Mouse (Mus musculus) CH12.LX (cell line): Measurements from ENCODE around the gene Bend3. TPM values are rescaled to one million over a fixed set of nuclear protein-coding genes. Genes with fewer than 3 reads are reported as not detected.

Experiments
- DNase-seq: peaks from one replicate; pipeline ENCODE4 v3.0.0-alpha.2; 2013; ENCODE audit errors: extremely low read depth
- H3K27ac ChIP-seq: 2 replicates; pipeline ENCODE4 v1.5.1; 2012; ENCODE audit warnings: low read depth, mild to moderate bottlenecking, control low read depth, moderate library complexity; ENCODE audit not compliant: insufficient read depth
- H3K27me3 ChIP-seq: replicated peaks from 2 replicates; pipeline ENCODE3; 2012; ENCODE audit warnings: inconsistent platforms
- H3K36me3 ChIP-seq, 2 experiments: replicated peaks in 1 of 2; 2 replicates each; pipeline versions ENCODE3 to v1.6.1; 2012; ENCODE audit warnings: inconsistent platforms in 1 of 2, low read length in 1 of 2, mild to moderate bottlenecking in 1 of 2, mixed read lengths in 1 of 2, moderate library complexity in 1 of 2; ENCODE audit not compliant: control insufficient read depth in 1 of 2, insufficient read depth in 1 of 2
- H3K4me1 ChIP-seq, 2 experiments: 2 replicates each; pipeline ENCODE4 v1.6.1; 2012; ENCODE audit warnings: inconsistent platforms in 1 of 2, moderate library complexity in 1 of 2; ENCODE audit not compliant: insufficient read depth in 2 of 2, control insufficient read depth in 1 of 2
- H3K4me2 ChIP-seq: 2 replicates; pipeline ENCODE4 v1.6.1; 2012; ENCODE audit warnings: low read depth, mild to moderate bottlenecking, control low read depth; ENCODE audit not compliant: poor library complexity, insufficient read depth, severe bottlenecking
- H3K4me3 ChIP-seq, 3 experiments: fragments of 150-350 bp in 1 of 3; sonication (generic) in 1 of 3; replicated peaks in 1 of 3; 2 replicates each; pipeline versions ENCODE3 to v1.5.1; 2011 to 2012; ENCODE audit warnings: low read depth in 2 of 3, low read length in 2 of 3, mild to moderate bottlenecking in 2 of 3, moderate library complexity in 2 of 3, control low read depth in 1 of 3, improper control_type of control experiment in 1 of 3, inconsistent platforms in 1 of 3, mixed read lengths in 1 of 3; ENCODE audit not compliant: poor library complexity in 1 of 3
- H3K79me2 ChIP-seq: replicated peaks from 2 replicates; pipeline ENCODE4 v1.6.1; 2012; ENCODE audit warnings: mild to moderate bottlenecking, moderate library complexity; ENCODE audit not compliant: control insufficient read depth, poor library complexity, insufficient read depth, severe bottlenecking; ENCODE audit errors: extremely low read depth
- H3K9ac ChIP-seq: 2 replicates; pipeline ENCODE4 v1.6.1; 2012; ENCODE audit warnings: low read depth, mild to moderate bottlenecking, control low read depth, moderate library complexity; ENCODE audit not compliant: insufficient read depth
- H3K9me3 ChIP-seq: replicated peaks from 2 replicates; pipeline ENCODE3; 2012; ENCODE audit warnings: low read length, inconsistent platforms, mixed read lengths
- CHD1 ChIP-seq: IDR thresholded peaks from 2 replicates; pipeline ENCODE4 v1.6.1; 2012; ENCODE audit warnings: low read depth, low read length, improper control_type of control experiment, inconsistent platforms
- CHD2 ChIP-seq: IDR thresholded peaks from 2 replicates; pipeline ENCODE4 v1.6.1; 2011; ENCODE audit warnings: low read length, improper control_type of control experiment
- CTCF ChIP-seq, 2 experiments: IDR thresholded peaks in 1 of 2; conservative IDR thresholded peaks in 1 of 2; 2 replicates each; pipeline ENCODE4 v1.5.1; 2011 to 2012; ENCODE audit warnings: low read depth in 2 of 2, low read length in 2 of 2, improper control_type of control experiment in 1 of 2, inconsistent platforms in 1 of 2, mild to moderate bottlenecking in 1 of 2, moderate library complexity in 1 of 2
- ELF1 ChIP-seq: IDR thresholded peaks from 2 replicates; pipeline ENCODE4 v1.6.1; 2014; ENCODE audit warnings: low read depth, mild to moderate bottlenecking, inconsistent platforms, low read length, improper control_type of control experiment
- EP300 ChIP-seq: IDR thresholded peaks from 2 replicates; pipeline ENCODE4 v1.6.1; 2011; ENCODE audit warnings: low read length, improper control_type of control experiment
- GABPA ChIP-seq: IDR thresholded peaks from 2 replicates; pipeline ENCODE4 v1.6.1; 2012; ENCODE audit warnings: low read depth, low read length, improper control_type of control experiment, inconsistent platforms; ENCODE audit not compliant: insufficient replicate concordance
- IRF4 ChIP-seq: IDR thresholded peaks from 2 replicates; pipeline ENCODE4 v1.6.1; 2014; ENCODE audit warnings: low read depth, mild to moderate bottlenecking, inconsistent platforms, low read length, improper control_type of control experiment
- JUN ChIP-seq: IDR thresholded peaks from 2 replicates; pipeline ENCODE4 v1.6.1; 2011; ENCODE audit warnings: low read depth, mild to moderate bottlenecking, low read length, improper control_type of control experiment, moderate library complexity; ENCODE audit not compliant: insufficient read depth
- JUND ChIP-seq: conservative IDR thresholded peaks from 2 replicates; pipeline ENCODE4 v1.6.1; 2011; ENCODE audit warnings: low read depth, low read length, improper control_type of control experiment
- KAT2A ChIP-seq: IDR thresholded peaks from 2 replicates; pipeline ENCODE4 v1.6.1; 2012; ENCODE audit warnings: low read length, improper control_type of control experiment, inconsistent platforms; ENCODE audit not compliant: insufficient replicate concordance
- MAFK ChIP-seq: IDR thresholded peaks from 2 replicates; pipeline ENCODE4 v1.6.1; 2011; ENCODE audit warnings: low read length, improper control_type of control experiment; ENCODE audit not compliant: insufficient replicate concordance
- MAX ChIP-seq: IDR thresholded peaks from 2 replicates; pipeline ENCODE4 v1.6.1; 2011; ENCODE audit warnings: low read length, improper control_type of control experiment
- MAZ ChIP-seq: IDR thresholded peaks from 2 replicates; pipeline ENCODE4 v1.6.1; 2012; ENCODE audit warnings: low read depth, mild to moderate bottlenecking, inconsistent platforms, low read length, improper control_type of control experiment, moderate library complexity
- MEF2A ChIP-seq: IDR thresholded peaks from 2 replicates; pipeline ENCODE4 v1.6.1; 2014; ENCODE audit warnings: low read depth, mild to moderate bottlenecking, inconsistent platforms, low read length, improper control_type of control experiment, borderline replicate concordance
- MXI1 ChIP-seq: IDR thresholded peaks from 2 replicates; pipeline ENCODE4 v1.6.1; 2011; ENCODE audit warnings: mild to moderate bottlenecking, low read depth, low read length, improper control_type of control experiment
- NELFE ChIP-seq: IDR thresholded peaks from 2 replicates; pipeline ENCODE4 v1.6.1; 2011; ENCODE audit warnings: low read depth, low read length, improper control_type of control experiment
- NRF1 ChIP-seq: IDR thresholded peaks from 2 replicates; pipeline ENCODE4 v1.6.1; 2014; ENCODE audit warnings: low read depth, mild to moderate bottlenecking, inconsistent platforms, low read length, improper control_type of control experiment, moderate library complexity
- PAX5 ChIP-seq: IDR thresholded peaks from 2 replicates; pipeline ENCODE4 v1.6.1; 2012; ENCODE audit warnings: low read length, inconsistent platforms, mixed read lengths
- POLR2A ChIP-seq: IDR thresholded peaks from 2 replicates; pipeline ENCODE4 v1.6.1; 2011; ENCODE audit warnings: low read depth, mild to moderate bottlenecking, improper control_type of control experiment, low read length
- POLR2AphosphoS2 ChIP-seq: IDR thresholded peaks from 2 replicates; pipeline ENCODE4 v1.6.1; 2011; ENCODE audit warnings: low read depth, low read length, improper control_type of control experiment
- RCOR1 ChIP-seq: conservative IDR thresholded peaks from 2 replicates; pipeline ENCODE4 v1.6.1; 2012; ENCODE audit warnings: low read depth, mild to moderate bottlenecking, inconsistent platforms, low read length, improper control_type of control experiment
- SIN3A ChIP-seq: IDR thresholded peaks from 2 replicates; pipeline ENCODE4 v1.6.1; 2012; ENCODE audit warnings: low read length, improper control_type of control experiment, inconsistent platforms
- SMC3 ChIP-seq: IDR thresholded peaks from 2 replicates; pipeline ENCODE4 v1.6.1; 2011; ENCODE audit warnings: low read depth, low read length, improper control_type of control experiment
- TBP ChIP-seq: conservative IDR thresholded peaks from 2 replicates; pipeline ENCODE4 v1.6.1; 2011; ENCODE audit warnings: low read depth, low read length, improper control_type of control experiment
- TCF12 ChIP-seq: IDR thresholded peaks from 2 replicates; pipeline ENCODE4 v1.6.1; 2014; ENCODE audit warnings: low read depth, mild to moderate bottlenecking, inconsistent platforms, low read length, improper control_type of control experiment
- UBTF ChIP-seq: IDR thresholded peaks from 2 replicates; pipeline ENCODE4 v1.6.1; 2012; ENCODE audit warnings: low read depth, mild to moderate bottlenecking, inconsistent platforms, low read length, improper control_type of control experiment, moderate library complexity
- USF2 ChIP-seq: conservative IDR thresholded peaks from 2 replicates; pipeline ENCODE4 v1.6.1; 2011; ENCODE audit warnings: low read depth, low read length, improper control_type of control experiment
- ZKSCAN1 ChIP-seq: IDR thresholded peaks from 2 replicates; pipeline ENCODE4 v1.6.1; 2012; ENCODE audit warnings: low read depth, inconsistent platforms, low read length, improper control_type of control experiment, borderline replicate concordance
- ZMIZ1 ChIP-seq: IDR thresholded peaks from 2 replicates; pipeline ENCODE4 v1.6.1; 2012; ENCODE audit warnings: low read depth, mild to moderate bottlenecking, inconsistent platforms, low read length, improper control_type of control experiment
- dilution Hi-C: fragments of 300-500 bp; cut with MboI; formaldehyde crosslinking; loops from 2 replicates; pipeline ENCODE4 v1.14.3; 2020; ENCODE audit warnings: low sequenced_read_pairs; ENCODE audit not compliant: extremely low pct_unique_long_range_greater_than_20kb, extremely low pct_ligation_motif_present
- in situ Hi-C: fragments of 300-500 bp; cut with MboI; formaldehyde crosslinking; loops from 3 replicates; pipeline ENCODE4 v1.14.3; 2019; ENCODE audit warnings: low sequenced_read_pairs, low pct_ligation_motif_present, low pct_unique_long_range_greater_than_20kb, mixed read lengths
- polyA plus RNA-seq: library from polyadenylated mRNA; unstranded; fragments of >175 nt; gene quantifications from 2 replicates; pipeline ENCODE4 v1.2.1, GENCODE M21; 2012; ENCODE audit warnings: low read depth; ENCODE audit not compliant: insufficient read length
- total RNA-seq, 2 experiments: library from RNA; depleted of rRNA; stranded (reverse); fragments of 300-350 nt in 1 of 2; fragments of >200 nt in 1 of 2; gene quantifications; 2 replicates each; pipeline ENCODE4 v1.2.3; 2012 to 2014

Bend3 gene
- total and polyA plus RNA-seq, 3 experiments = 7.4 to 18.9 (median 8.7) TPM

- Histone ChIP-seq H3K4me3 (no peak overlapping the region), H3K4me2 (no peak overlapping the region)
Measured at GRCm38 (mm10) chr10:43550923-43551322, 72.3 kb downstream of the Bend3 start.

GRCm38 (mm10) chr10:43551388-43551787, 72.8 kb downstream of the Bend3 start:
- no peak for TF ChIP-seq KAT2A
- TF ChIP-seq NELFE = no peak
- TF ChIP-seq ZMIZ1 = no peak
- TF ChIP-seq NRF1 = no peak
- no peak for TF ChIP-seq GABPA
- TF ChIP-seq POLR2AphosphoS2 = no peak
- TF ChIP-seq MEF2A = no peak
- TF ChIP-seq CHD1 = no peak
- TF ChIP-seq EP300 = no peak
- TF ChIP-seq TBP = no peak
- TF ChIP-seq UBTF = no peak
- no peak for TF ChIP-seq ELF1
- no peak for TF ChIP-seq MXI1
- TF ChIP-seq JUN = no peak
- no peak for TF ChIP-seq SMC3
- no peak for TF ChIP-seq MAX
- TF ChIP-seq POLR2A = no peak
- TF ChIP-seq ZKSCAN1 = no peak
- H3K27ac ChIP-seq = no peak overlapping the region
- in situ Hi-C loops = loop anchor here (25.0 kb wide), 1 partner anchor 636 kb away; no protein-coding TSS in a partner anchor

More at GRCm38 (mm10) chr10:43550923-43551322, 72.3 kb downstream of the Bend3 start:
- Histone ChIP-seq H3K9me3 (peaks cover 5% of the 10 kb centered on the region), H3K36me3 (no peaks in the 10 kb centered on the region), H3K27me3 (no peaks in the 10 kb centered on the region), H3K79me2 (no peaks in the 10 kb centered on the region), H3K9ac (no peak overlapping the region), H3K4me1 (peaks cover 0 to 9% of the 10 kb centered on the region in 2 experiments; a peak in 2 of 4 replicates), H3K27ac (no peak overlapping the region)
- dilution Hi-C loops (no loop called here), in situ Hi-C loops (loop anchor here (25.0 kb wide), 1 partner anchor 636 kb away; no protein-coding TSS in a partner anchor)
- no peak for TF ChIP-seq USF2
- no peak for TF ChIP-seq MAFK
- no peak for TF ChIP-seq POLR2AphosphoS2
- TF ChIP-seq SIN3A = no peak
- no peak for TF ChIP-seq PAX5
- no peak for TF ChIP-seq ZKSCAN1
- no peak for TF ChIP-seq TCF12
- no peak for TF ChIP-seq MXI1
- TF ChIP-seq JUND = no peak
- no peak for TF ChIP-seq GABPA
- no peak for TF ChIP-seq RCOR1
- no peak for TF ChIP-seq CTCF (conservative IDR thresholded peaks at IDR 0.05 in 1 of 2, IDR thresholded peaks at IDR 0.05 in 1 of 2; ENCODE audit: low read depth in 2 of 2, low read length in 2 of 2)
- no peak for TF ChIP-seq POLR2A
- no peak for TF ChIP-seq ZMIZ1
- TF ChIP-seq CHD2 = no peak
- no peak for TF ChIP-seq MAZ
- no peak for TF ChIP-seq NRF1
- no peak for TF ChIP-seq IRF4
- no peak for DNase-seq

More at GRCm38 (mm10) chr10:43551388-43551787, 72.8 kb downstream of the Bend3 start:
- Histone ChIP-seq H3K4me2 (no peak overlapping the region), H3K36me3 (no peaks in the 10 kb centered on the region), H3K9ac (no peak overlapping the region), H3K9me3 (peaks cover 5% of the 10 kb centered on the region), H3K27me3 (no peaks in the 10 kb centered on the region), H3K4me3 (no peak overlapping the region), H3K4me1 (peaks cover 0 to 9% of the 10 kb centered on the region in 2 experiments; a peak in 2 of 4 replicates), H3K79me2 (no peaks in the 10 kb centered on the region)
- dilution Hi-C loops = no loop called here
- DNase-seq = no peak
